Mouse (Mus musculus) intestine, embryonic 16.5 days (tissue): ENCODE data around the gene Klk9. TPM values are rescaled to one million over a fixed set of nuclear protein-coding genes. Genes with fewer than 3 reads are reported as not detected.

Source experiments
- ATAC-seq: fragments of 200-750 bp; cut with Nextera tagmentation; 2 replicates; pipeline ENCODE4 v1.8.0; 2017; ENCODE audit warnings: moderate TSS enrichment, moderate library complexity
- H3K27ac ChIP-seq: fragments of 300-500 bp; sonication (generic); 2 replicates; pipeline ENCODE4 v1.5.1; 2014; ENCODE audit warnings: mild to moderate bottlenecking, low read length
- H3K27me3 ChIP-seq: fragments of 300-500 bp; sonication (generic); replicated peaks from 2 replicates; pipeline ENCODE4 v1.6.1; 2014; ENCODE audit warnings: low read length, control low read depth, mixed read lengths; ENCODE audit not compliant: control insufficient read depth, insufficient read depth
- H3K36me3 ChIP-seq: fragments of 300-500 bp; sonication (generic); 2 replicates; pipeline ENCODE4 v1.6.1; 2014; ENCODE audit warnings: low read length, control low read depth; ENCODE audit not compliant: control insufficient read depth, insufficient read depth
- H3K4me1 ChIP-seq: fragments of 300-500 bp; sonication (generic); 2 replicates; pipeline ENCODE4 v1.6.1; 2014; ENCODE audit warnings: low read length, control low read depth, mixed read lengths; ENCODE audit not compliant: control insufficient read depth, insufficient read depth
- H3K4me2 ChIP-seq: fragments of 300-500 bp; sonication (generic); 2 replicates; pipeline ENCODE4 v1.6.1; 2014; ENCODE audit warnings: low read depth, low read length, control low read depth
- H3K4me3 ChIP-seq: fragments of 300-500 bp; sonication (generic); 2 replicates; pipeline ENCODE4 v1.5.1; 2014; ENCODE audit warnings: mild to moderate bottlenecking, low read length
- H3K9ac ChIP-seq: fragments of 300-500 bp; sonication (generic); 2 replicates; pipeline ENCODE4 v1.6.1; 2014; ENCODE audit warnings: low read depth, low read length
- H3K9me3 ChIP-seq: fragments of 300-500 bp; sonication (generic); 2 replicates; pipeline ENCODE4 v1.6.1; 2016; ENCODE audit warnings: low read length, control low read depth; ENCODE audit not compliant: control insufficient read depth
- WGBS: fragments of 180-500 bp; shearing (Covaris S2); extraction: QIAGEN DNeasy Blood & Tissue Kit; methylation state at CpG from one replicate; pipeline ENCODE4 v1.1.7; 2014; 5-methylcytosine and 5-hydroxymethylcytosine counted together
- polyA plus RNA-seq: library from polyadenylated mRNA; unstranded; fragments of >200 nt; fragmentation: Nextera tagmentation; extraction: Ambion mirVana; gene quantifications from 2 replicates; pipeline ENCODE4 v1.2.1, GENCODE M21; 2015

Klk9 gene
- polyA plus RNA-seq, 1 experiment from 2014 or later: not detected

DNA sequence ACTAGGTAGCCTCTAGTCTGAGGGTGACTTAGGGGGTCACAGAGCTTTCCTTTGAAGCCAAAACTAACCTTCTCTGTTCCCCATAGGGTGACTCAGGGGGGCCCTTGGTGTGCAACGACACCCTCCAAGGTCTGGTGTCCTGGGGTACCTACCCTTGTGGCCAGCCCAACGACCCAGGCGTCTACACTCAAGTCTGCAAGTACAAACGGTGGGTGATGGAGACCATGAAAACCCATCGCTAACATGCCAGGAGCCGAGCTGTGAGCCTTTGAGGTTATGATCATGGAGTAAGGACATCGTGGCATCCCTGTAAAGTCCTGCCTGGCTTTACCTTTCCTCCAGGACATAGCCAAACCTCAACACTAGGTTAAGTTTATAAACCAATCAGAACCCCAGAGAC lies 23.5 kb downstream of the Klk9 start:
- Histone ChIP-seq H3K4me3 (no peak overlapping the region), H3K9ac (no peak overlapping the region), H3K9me3 (no peaks in the 10 kb centered on the region), H3K27ac (no peak overlapping the region), H3K36me3 (no peaks in the 10 kb centered on the region), H3K4me1 (no peaks in the 10 kb centered on the region), H3K27me3 (no peaks in the 10 kb centered on the region), H3K4me2 (no peak overlapping the region)
- 88% methylated on average over 7 of the region's 7 CpGs for WGBS
- no peak for ATAC-seq

DNA sequence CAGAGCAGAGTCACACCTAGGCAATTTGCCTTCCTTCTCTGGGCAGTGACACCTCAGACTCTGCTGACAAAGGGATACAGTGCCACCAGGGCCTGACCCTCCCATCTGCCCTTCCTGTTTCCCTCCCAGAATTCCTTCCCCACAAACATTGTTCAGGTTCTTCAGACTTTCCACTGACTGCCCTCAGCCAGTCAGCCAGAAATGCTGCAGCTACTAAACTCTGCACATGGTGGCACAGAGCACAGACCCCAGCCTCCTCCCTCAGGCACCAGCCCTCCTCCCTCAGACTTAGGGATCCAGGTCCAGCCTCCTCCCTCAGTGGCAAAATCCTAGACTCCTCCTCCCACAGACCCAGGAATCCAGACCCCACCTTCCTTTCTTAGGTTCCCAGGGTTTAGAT lies 25.1 kb downstream of the Klk9 start:
- no peaks in the 10 kb centered on the region for H3K36me3 ChIP-seq
- no peak overlapping the region for H3K4me3 ChIP-seq
- ATAC-seq: no peak
- no peak overlapping the region for H3K9ac ChIP-seq
- no peaks in the 10 kb centered on the region for H3K9me3 ChIP-seq
- no peaks in the 10 kb centered on the region for H3K27me3 ChIP-seq
- no peak overlapping the region for H3K27ac ChIP-seq
- H3K4me2 ChIP-seq: no peak overlapping the region
- H3K4me1 ChIP-seq: no peaks in the 10 kb centered on the region

DNA sequence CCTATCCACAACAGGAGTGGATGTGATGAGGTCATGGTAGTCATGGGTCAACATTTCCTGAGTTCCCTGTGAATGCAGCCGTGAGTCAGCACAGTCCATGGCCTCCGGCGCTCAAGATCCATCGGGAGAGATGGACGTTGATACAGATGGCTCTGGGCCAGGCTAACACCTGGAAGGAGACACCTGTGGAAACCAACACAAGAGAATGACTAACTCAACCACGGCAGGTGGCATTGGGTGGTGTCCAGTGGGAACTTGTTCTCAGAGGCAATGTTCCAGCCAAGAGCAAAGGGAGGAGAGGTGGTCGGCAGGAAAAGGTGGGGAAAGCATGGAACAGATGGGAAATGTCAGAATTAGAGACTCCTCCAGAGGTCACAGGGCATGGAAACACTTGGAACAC lies 29.9 kb downstream of the Klk9 start:
- H3K4me3 ChIP-seq: no peak overlapping the region
- no peaks in the 10 kb centered on the region for H3K36me3 ChIP-seq
- no peaks in the 10 kb centered on the region for H3K27me3 ChIP-seq
- 88% methylated on average over 7 of the region's 7 CpGs for WGBS
- H3K4me2 ChIP-seq: no peak overlapping the region
- H3K9ac ChIP-seq: no peak overlapping the region
- H3K27ac ChIP-seq: no peak overlapping the region
- no peak for ATAC-seq
- no peaks in the 10 kb centered on the region for H3K9me3 ChIP-seq
- no peaks in the 10 kb centered on the region for H3K4me1 ChIP-seq

DNA sequence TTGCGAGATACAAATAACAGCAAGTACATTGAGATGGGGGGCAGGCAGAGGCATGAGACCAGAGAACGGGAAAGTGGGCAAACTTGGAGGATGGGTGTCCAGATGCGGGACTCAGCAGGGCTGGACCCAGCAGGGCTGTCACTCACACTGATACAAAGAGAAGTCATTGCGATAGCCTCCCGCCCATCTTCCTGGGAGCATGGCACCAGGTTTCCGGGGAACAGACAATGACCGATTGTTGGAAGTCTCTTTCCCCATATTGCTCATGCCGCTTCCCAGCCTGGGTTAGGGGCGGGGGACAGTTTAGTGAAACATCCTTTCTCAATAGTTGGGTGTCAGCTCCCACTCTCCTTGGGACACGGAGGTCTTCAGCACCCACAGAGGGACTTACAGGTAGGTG lies 32.5 kb downstream of the Klk9 start, which contains the start of gene Klk6:
Klk6 (plus strand) TSS at position 301 of the 400 bp plus-strand sequence.
- no peak for ATAC-seq

DNA sequence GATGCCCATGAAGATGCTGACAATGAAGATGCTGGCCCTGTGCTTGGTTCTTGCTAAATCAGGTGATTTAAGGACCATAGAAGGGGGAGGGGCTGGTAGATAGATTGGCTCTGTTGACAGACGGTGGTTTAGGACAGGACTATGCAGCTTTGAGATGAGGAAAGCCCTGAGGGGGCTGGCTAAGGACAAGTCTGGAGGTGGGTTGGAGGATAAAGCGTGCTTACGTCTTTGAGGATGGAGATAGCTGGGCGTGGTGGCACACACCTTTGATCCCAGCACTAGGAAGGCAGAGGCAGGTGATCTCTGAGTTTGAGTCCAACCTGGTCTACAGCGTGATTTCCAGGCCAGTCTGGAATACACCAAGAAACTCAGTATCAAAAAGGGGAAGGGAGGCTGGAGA lies 34.4 kb downstream of the Klk9 start:
- no peak for ATAC-seq
- H3K27ac ChIP-seq: no peak overlapping the region
- 81% methylated on average over 5 of the region's 5 CpGs for WGBS
- no peak overlapping the region for H3K4me3 ChIP-seq
- H3K9me3 ChIP-seq: no peaks in the 10 kb centered on the region
- no peaks in the 10 kb centered on the region for H3K27me3 ChIP-seq
- H3K4me2 ChIP-seq: no peak overlapping the region
- no peaks in the 10 kb centered on the region for H3K36me3 ChIP-seq
- H3K9ac ChIP-seq: no peak overlapping the region
- no peaks in the 10 kb centered on the region for H3K4me1 ChIP-seq

More for the DNA sequence above, 32.5 kb downstream of the Klk9 start, which contains the start of gene Klk6:
- Histone ChIP-seq H3K4me1 (no peaks in the 10 kb centered on the region), H3K36me3 (no peaks in the 10 kb centered on the region), H3K9ac (no peak within 1 kb of the TSS), H3K27ac (no peak within 1 kb of the TSS), H3K4me2 (no peak within 1 kb of the TSS), H3K9me3 (no peaks in the 10 kb centered on the region), H3K27me3 (no peaks in the 10 kb centered on the region), H3K4me3 (no peak within 1 kb of the TSS)
- 72% methylated on average over 10 of the region's 10 CpGs for WGBS

DNA sequence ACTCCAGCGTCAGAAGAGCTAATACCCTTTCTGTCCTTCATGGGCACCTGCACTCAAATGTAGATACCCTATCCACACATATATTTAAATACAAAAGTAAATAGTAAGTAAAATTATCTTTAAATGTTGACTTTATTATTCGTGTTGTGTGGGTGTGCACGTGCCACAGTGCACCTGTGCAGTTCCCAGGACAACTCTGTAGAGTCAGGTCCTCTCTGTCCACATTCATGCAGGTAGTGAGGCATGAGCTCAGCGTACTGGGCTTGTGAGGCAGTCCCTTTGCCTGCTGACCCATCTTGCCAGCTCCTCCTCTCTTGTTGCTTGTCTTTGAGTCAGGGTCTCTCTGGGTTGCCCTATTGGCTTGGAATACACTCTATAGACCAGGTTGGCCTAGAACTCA lies 36.0 kb downstream of the Klk9 start:
- Histone ChIP-seq H3K27me3 (no peaks in the 10 kb centered on the region), H3K4me3 (no peak overlapping the region), H3K36me3 (no peaks in the 10 kb centered on the region), H3K9ac (no peak overlapping the region), H3K9me3 (no peaks in the 10 kb centered on the region), H3K4me2 (no peak overlapping the region), H3K27ac (no peak overlapping the region), H3K4me1 (no peaks in the 10 kb centered on the region)
- peak; percentile 38; the same call in 1 of the 2 replicates for ATAC-seq
- WGBS: 78% methylated on average over 4 of the region's 4 CpGs

DNA sequence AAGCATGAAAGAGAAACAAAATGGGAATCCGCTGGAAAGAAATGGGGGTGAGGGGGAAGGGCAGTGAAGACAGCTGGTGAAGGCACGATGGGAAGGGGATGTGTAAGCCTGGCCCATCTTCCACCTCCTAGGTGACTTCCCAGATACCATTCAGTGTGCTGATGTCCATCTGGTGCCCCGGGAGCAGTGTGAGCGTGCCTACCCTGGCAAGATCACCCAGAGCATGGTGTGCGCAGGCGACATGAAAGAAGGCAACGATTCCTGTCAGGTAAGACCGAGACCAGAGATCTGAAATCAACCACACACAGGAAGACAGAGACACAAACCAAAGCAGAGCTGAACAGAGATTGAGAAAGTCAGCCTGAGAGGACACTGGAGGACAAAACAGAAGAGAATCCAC lies 37.3 kb downstream of the Klk9 start:
- WGBS: 86% methylated on average over 8 of the region's 8 CpGs
- H3K4me2 ChIP-seq: no peak overlapping the region

DNA sequence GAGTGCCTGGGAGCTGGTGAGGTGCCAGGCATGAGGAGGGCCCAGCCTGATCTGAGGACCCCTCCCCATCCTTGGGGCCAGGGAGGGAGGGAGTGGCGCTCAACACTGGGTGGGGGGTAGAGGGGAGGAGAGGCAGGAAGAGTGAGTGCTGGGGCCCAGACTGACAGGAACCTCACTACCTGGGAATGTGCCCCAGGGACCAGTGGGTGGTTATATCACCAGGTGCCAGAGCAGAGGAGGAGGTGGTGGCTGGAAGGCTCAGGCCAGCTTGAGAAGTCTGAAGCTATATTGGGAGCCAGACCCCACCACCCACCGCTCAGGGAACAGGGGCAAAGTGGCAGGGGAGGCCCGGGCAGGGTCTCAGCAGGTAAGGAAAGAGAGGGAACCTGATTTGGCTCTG lies 50.0 kb downstream of the Klk9 start, which contains the start of gene Klk5:
Klk5 (plus strand) TSS at position 271 of the 400 bp plus-strand sequence.
- Histone ChIP-seq H3K4me2 (no peak within 1 kb of the TSS), H3K36me3 (no peaks in the 10 kb centered on the region), H3K27me3 (no peaks in the 10 kb centered on the region), H3K9ac (no peak within 1 kb of the TSS), H3K4me1 (no peaks in the 10 kb centered on the region), H3K27ac (no peak within 1 kb of the TSS), H3K4me3 (no peak within 1 kb of the TSS), H3K9me3 (no peaks in the 10 kb centered on the region)
- ATAC-seq: no peak
- WGBS: 46% methylated on average over 3 of the region's 3 CpGs

More for the DNA sequence above, 37.3 kb downstream of the Klk9 start:
- H3K9me3 ChIP-seq: no peaks in the 10 kb centered on the region
- H3K36me3 ChIP-seq: no peaks in the 10 kb centered on the region
- no peak overlapping the region for H3K4me3 ChIP-seq
- no peak overlapping the region for H3K27ac ChIP-seq
- no peaks in the 10 kb centered on the region for H3K27me3 ChIP-seq
- no peak for ATAC-seq
- H3K9ac ChIP-seq: no peak overlapping the region
- H3K4me1 ChIP-seq: no peaks in the 10 kb centered on the region

DNA sequence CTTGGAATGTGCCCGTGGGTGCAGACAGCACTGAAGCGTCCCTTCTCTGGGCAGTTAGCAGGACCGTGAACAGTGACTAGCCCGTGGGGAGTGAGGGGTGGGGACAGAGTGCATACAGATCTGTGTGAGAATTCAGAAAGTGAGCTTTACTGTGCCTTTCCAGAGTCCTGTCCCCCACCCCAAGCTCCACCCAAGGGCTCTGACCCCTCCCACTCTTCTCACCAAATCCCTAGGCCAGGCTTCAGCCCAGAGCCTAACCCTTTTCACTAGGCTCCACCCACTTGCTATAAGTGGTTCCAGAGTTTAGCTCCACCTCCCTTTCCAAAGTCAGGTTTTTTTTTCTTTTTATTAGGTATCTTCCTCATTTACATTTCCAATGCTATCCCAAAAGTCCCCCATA lies 52.1 kb downstream of the Klk9 start:
- Histone ChIP-seq H3K27ac (no peak overlapping the region), H3K4me2 (no peak overlapping the region), H3K9me3 (no peaks in the 10 kb centered on the region), H3K4me1 (no peaks in the 10 kb centered on the region), H3K9ac (no peak overlapping the region), H3K36me3 (no peaks in the 10 kb centered on the region), H3K4me3 (no peak overlapping the region), H3K27me3 (no peaks in the 10 kb centered on the region)
- ATAC-seq: no peak
- 85% methylated on average over 4 of the region's 4 CpGs for WGBS
